Mouse (Mus musculus): ENCODE results near the gene Agbl4. TPM values are rescaled to one million over a fixed set of nuclear protein-coding genes. Genes with fewer than 3 reads are reported as not detected.

Agbl4 gene
- polyA plus RNA-seq, 1 experiment = 2.4 TPM

DNA sequence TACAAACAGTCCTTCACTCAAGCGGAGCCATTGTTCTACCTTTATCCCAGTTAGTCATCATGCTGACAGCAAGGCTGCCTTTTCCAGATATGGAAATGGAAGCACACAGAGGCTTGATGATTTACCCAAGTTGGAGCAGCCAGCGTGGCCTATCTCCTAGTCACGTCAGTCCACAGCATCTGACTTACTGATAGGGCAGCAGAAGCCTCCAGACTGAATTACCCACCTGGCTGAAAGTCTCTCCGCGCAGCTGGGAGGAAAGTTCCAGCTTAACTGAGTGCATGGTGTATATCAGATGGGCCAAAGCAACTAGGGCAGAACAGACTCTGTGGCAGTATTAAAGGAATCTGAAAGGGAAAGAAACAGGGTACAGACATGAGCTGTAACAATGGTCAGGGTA lies 1086.0 kb downstream of the Agbl4 start:
- no peak for DNase-seq (ENCODE audit: low read depth)
- TF ChIP-seq POLR2A (IDR thresholded peaks at IDR 0.05; ENCODE audit: borderline replicate concordance, extremely low read depth, insufficient read depth, insufficient read length, poor library complexity, severe bottlenecking) (no peak), CTCF (IDR thresholded peaks at IDR 0.05; ENCODE audit: borderline replicate concordance, extremely low read depth, insufficient read depth, insufficient read length) (no peak)

DNA sequence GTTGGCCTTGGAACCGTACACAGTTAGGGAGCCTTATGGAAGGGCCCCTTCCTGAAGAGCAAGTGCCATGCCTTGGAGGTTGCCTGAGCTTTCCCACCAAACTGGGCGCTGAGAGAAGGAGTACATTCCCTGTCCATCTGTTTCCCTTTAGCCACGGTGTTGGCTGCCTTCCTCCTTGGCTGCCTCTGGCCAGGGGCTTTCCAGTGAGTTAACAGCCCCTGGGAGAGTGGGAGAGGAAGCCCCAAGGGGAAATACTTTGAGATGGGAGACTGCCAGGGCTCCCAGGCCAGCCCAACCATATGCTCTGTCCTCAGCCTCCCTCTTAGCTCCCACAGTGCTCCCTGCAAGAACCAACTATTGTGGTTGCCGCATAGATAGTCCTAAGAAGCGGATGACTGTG lies 1087.7 kb downstream of the Agbl4 start:
- DNase-seq (ENCODE audit: low read depth) = peak; percentile 37
- TF ChIP-seq CTCF (IDR thresholded peaks at IDR 0.05; ENCODE audit: borderline replicate concordance, extremely low read depth, insufficient read depth, insufficient read length) (no peak), POLR2A (IDR thresholded peaks at IDR 0.05; ENCODE audit: borderline replicate concordance, extremely low read depth, insufficient read depth, insufficient read length, poor library complexity, severe bottlenecking) (no peak)

DNA sequence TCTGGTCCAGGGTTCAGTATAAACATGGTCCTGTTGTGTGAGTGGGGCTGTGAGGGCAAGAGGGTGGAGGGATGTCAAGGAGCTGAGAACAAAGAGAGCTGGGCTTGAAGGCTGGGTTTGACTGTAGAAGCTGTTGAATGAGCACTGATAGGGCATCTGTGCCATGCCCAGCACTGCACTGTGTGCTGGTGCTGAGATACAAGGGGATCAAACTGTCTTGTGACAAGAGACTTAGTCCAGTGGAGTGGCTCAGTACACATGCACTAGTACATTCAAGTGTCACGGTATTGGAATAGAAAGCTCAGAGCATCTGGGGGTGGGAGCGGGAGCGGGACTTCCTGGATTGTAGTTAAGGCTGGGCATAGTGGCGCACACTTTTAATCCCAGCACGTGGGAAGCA lies 1088.7 kb downstream of the Agbl4 start:
- TF ChIP-seq POLR2A (IDR thresholded peaks at IDR 0.05; ENCODE audit: borderline replicate concordance, extremely low read depth, insufficient read depth, insufficient read length, poor library complexity, severe bottlenecking) = no peak
- no peak for TF ChIP-seq CTCF (IDR thresholded peaks at IDR 0.05; ENCODE audit: borderline replicate concordance, extremely low read depth, insufficient read depth, insufficient read length)
- DNase-seq (ENCODE audit: low read depth) = no peak

DNA sequence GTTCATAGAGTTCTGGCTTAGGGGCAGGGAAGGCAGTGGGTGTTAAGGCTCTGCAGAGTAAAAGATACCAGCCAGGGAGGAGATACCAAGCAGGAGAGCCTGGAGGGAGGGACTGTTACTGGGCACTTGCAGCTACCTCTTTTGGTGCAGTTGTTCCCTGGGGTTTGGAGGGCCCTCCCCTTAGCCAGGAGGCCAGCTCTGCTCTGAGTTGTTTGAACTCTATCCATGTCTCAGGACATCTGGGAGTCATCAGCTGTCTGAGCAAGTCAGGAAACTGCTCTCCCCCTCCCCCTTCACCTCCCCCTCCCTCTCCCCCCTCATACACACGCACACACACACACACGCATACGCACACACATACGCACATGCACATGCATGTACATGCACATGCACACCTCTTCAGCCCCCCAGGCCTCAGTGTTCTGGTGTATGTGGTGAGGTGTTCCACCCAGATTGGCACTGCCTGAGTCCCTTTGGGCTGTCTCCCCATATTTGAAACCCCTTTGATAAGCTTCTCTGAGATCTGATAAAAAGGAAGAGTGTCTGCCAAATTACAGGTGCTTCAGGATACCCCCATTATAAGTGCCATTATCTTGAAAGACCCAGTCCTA lies 1089.9 kb downstream of the Agbl4 start:
- DNase-seq (ENCODE audit: low read depth) = no peak
- no peak for TF ChIP-seq POLR2A (IDR thresholded peaks at IDR 0.05; ENCODE audit: borderline replicate concordance, extremely low read depth, insufficient read depth, insufficient read length, poor library complexity, severe bottlenecking)
- TF ChIP-seq CTCF (IDR thresholded peaks at IDR 0.05; ENCODE audit: borderline replicate concordance, extremely low read depth, insufficient read depth, insufficient read length) = no peak

DNA sequence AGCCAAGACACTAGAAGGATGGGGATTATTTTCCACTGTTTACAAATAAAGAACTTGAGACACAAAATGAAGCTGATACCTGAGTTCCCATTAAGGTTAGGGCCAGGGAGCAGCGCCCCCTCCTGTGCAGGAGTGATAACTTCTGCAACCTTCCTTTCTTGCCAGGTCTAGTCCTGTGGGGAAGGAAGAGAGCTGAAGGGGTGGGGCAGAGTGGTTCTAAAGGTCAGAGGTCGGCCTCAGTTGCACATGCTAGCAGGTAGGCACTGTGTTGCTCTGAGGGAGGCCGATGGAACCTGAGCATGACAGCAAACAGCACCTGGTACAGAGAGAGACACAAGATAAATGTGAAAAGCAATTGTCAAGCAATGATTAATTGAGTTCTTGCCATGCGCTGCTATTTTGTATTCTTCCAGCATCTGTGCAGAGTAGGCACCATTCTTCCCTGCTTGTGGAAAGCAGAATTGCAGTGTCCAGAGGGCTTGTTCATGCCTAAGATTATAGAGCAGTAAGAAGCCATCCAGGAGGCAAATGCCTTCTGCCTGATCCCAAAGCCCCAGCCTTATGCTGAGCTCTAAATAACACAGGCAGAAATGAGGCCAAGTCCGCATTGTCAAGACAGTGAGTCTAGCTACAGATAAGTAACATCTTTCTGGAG lies 1096.4 kb downstream of the Agbl4 start:
- TF ChIP-seq CTCF (IDR thresholded peaks at IDR 0.05; ENCODE audit: borderline replicate concordance, extremely low read depth, insufficient read depth, insufficient read length) (peak; percentile 36; the same call in 1 of the 2 replicates), POLR2A (IDR thresholded peaks at IDR 0.05; ENCODE audit: borderline replicate concordance, extremely low read depth, insufficient read depth, insufficient read length, poor library complexity, severe bottlenecking) (no peak)
- no peak for DNase-seq (ENCODE audit: low read depth)

DNA sequence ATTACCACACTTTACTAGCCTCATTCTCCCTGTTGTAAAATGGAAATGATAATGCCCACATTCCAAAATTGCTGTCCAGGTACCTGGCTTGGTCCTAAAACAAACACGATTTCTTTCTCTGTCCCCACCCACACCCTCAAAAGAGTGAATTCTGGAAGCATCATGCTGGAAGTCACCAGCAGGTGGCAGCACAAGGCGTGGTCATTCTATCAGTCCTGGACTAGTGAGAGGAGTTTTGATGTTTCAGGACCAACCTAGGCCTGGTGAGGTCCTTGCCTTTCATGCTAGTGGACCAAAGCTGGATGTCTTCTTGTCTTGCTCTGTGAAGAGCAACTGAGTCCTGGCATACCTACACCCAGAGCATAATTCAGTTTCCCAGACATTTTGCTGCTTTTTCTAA lies 1098.5 kb downstream of the Agbl4 start:
- peak; percentile 80; the same call in 1 of the 2 replicates for TF ChIP-seq CTCF (IDR thresholded peaks at IDR 0.05; ENCODE audit: borderline replicate concordance, extremely low read depth, insufficient read depth, insufficient read length)
- TF ChIP-seq POLR2A (IDR thresholded peaks at IDR 0.05; ENCODE audit: borderline replicate concordance, extremely low read depth, insufficient read depth, insufficient read length, poor library complexity, severe bottlenecking) = no peak
- peak; percentile 63 for DNase-seq (ENCODE audit: low read depth)

DNA sequence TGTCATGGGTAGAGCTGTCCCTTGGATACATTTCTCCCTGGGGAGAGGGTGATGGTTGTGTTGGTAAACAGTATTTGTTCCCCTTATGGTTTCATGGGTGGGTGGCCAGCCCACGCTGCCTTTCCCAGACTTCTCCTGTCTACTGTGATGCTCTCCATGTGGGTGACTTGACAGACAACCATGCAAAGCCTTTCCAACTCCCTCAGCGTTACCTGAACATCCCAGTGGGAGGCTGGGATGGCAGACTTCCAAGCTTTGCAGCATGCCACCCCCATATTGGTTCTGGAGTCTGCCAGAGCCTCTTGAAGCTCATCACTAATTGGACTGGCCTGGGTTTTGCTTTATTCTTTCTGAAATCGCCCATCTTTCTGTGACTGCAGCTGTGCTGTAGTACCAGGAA lies 1101.3 kb downstream of the Agbl4 start:
- no peak for DNase-seq (ENCODE audit: low read depth)
- TF ChIP-seq POLR2A (IDR thresholded peaks at IDR 0.05; ENCODE audit: borderline replicate concordance, extremely low read depth, insufficient read depth, insufficient read length, poor library complexity, severe bottlenecking) (no peak), CTCF (IDR thresholded peaks at IDR 0.05; ENCODE audit: borderline replicate concordance, extremely low read depth, insufficient read depth, insufficient read length) (no peak)

DNA sequence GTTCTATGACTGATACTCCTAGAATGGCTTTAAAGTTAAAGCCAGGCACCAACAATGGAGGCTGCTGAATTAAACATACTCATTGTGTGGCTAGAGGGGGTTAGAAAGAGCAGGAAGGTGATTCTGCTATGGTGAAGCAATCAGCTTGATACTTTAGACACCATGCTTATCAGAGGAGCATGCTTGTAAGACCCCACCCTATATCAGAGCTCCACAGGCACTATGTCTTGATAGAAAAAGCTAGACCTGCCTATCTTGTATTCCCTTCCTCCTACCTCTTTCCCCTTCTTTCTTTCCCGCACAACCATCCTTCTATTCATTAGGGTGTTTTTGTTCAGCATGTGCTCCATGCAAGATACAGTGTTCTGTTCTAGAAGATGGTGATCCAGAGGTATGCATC lies 1104.0 kb downstream of the Agbl4 start:
- no peak for TF ChIP-seq CTCF (IDR thresholded peaks at IDR 0.05; ENCODE audit: borderline replicate concordance, extremely low read depth, insufficient read depth, insufficient read length)
- TF ChIP-seq POLR2A (IDR thresholded peaks at IDR 0.05; ENCODE audit: borderline replicate concordance, extremely low read depth, insufficient read depth, insufficient read length, poor library complexity, severe bottlenecking) = no peak
- DNase-seq (ENCODE audit: low read depth) = no peak

DNA sequence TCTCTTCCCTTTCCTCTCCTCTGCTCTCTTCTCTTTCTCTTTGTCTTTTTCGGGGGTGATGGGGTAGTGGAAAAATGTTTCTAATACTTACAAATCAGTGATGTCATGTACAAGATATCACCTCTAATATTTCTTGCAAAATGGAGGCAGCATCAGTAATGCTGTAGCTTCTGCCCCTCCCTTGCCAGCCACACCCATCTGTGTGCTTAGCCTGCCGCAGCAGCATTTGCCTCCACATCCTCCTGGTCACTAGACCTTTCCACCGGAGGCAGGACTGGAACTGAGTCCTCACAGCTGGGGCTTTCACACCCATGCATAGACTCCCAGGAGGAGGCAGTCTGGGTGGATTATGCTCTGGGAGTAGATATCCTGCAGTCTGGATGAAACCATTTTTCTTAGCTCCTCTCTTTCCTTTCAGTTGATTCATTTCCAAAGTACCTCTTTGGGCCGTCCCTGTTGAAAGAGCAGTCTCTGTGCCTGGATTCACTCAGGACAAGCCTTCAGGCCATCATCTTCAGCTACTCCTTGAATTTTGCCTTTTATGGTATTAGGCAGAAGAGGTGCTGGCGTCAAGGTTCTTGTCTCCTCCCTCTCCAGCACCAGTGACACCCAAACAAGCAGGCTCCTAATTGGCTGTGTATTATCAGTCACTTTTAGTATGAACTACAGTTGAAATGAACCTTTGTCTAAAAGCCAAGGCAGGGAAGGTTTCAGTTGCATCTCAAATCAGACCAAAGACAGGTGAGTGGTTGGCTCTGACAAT lies 1105.7 kb downstream of the Agbl4 start:
- TF ChIP-seq CTCF (IDR thresholded peaks at IDR 0.05; ENCODE audit: borderline replicate concordance, extremely low read depth, insufficient read depth, insufficient read length) = no peak
- no peak for TF ChIP-seq POLR2A (IDR thresholded peaks at IDR 0.05; ENCODE audit: borderline replicate concordance, extremely low read depth, insufficient read depth, insufficient read length, poor library complexity, severe bottlenecking)
- no peak for DNase-seq (ENCODE audit: low read depth)

DNA sequence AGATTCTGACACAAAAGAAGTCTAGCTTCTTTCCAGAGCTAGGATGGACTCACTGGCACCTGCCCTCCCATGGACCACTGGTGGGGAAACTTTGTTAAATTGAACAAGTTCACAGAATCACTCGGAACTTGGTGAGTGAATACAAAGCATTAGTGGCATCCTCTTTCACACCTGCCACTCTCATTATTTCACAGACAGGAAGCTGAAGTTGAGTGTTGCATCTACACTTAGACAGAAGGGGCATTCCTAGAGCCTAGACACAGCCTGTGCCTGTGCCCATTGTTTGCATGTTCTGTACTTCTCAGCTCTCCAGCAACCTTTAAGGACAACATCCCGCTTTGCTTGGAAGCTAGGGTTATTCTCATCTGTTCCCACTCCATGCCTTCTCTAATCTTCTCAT lies 1107.5 kb downstream of the Agbl4 start:
- DNase-seq (ENCODE audit: low read depth) = no peak
- TF ChIP-seq POLR2A (IDR thresholded peaks at IDR 0.05; ENCODE audit: borderline replicate concordance, extremely low read depth, insufficient read depth, insufficient read length, poor library complexity, severe bottlenecking) = no peak
- no peak for TF ChIP-seq CTCF (IDR thresholded peaks at IDR 0.05; ENCODE audit: borderline replicate concordance, extremely low read depth, insufficient read depth, insufficient read length)

DNA sequence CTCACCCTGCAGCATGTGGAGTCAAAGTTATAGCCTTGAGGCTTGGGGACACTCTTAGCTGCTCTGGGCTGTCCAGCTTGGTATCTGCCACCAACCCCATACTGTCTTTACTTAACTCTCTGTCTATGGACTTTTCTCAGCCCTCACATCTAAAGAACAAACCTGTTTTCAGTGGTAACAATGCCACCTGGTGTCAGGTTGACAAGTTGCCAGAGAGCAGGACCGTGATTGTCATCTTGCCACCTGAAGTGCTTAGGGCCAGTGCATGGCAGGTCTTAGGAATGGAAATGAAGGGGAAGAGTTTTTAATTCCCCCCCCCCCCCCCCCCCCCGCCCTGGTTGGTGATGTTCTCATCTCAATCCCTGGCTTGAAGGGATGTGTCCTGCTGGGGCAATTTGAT lies 1112.7 kb downstream of the Agbl4 start:
- DNase-seq (ENCODE audit: low read depth) = peak; percentile 58
- TF ChIP-seq CTCF (IDR thresholded peaks at IDR 0.05; ENCODE audit: borderline replicate concordance, extremely low read depth, insufficient read depth, insufficient read length) (peak; percentile 37; the same call in 1 of the 2 replicates), POLR2A (IDR thresholded peaks at IDR 0.05; ENCODE audit: borderline replicate concordance, extremely low read depth, insufficient read depth, insufficient read length, poor library complexity, severe bottlenecking) (no peak)
